Mouse (Mus musculus) lung, postnatal 0 days (tissue): ENCODE data around the gene 1700029F12Rik. TPM values are rescaled to one million over a fixed set of nuclear protein-coding genes. Genes with fewer than 3 reads are reported as not detected.

Experiments
- ATAC-seq: fragments of 200-750 bp; cut with Nextera tagmentation; 2 replicates; pipeline ENCODE4 v1.8.0; 2017; ENCODE audit warnings: moderate library complexity
- DNase-seq: peaks from one replicate; pipeline ENCODE4 v3.0.0-alpha.2; 2016; ENCODE audit warnings: low spot score
- H3K27ac ChIP-seq: fragments of 300-500 bp; sonication (generic); 2 replicates; pipeline ENCODE4 v1.5.1; 2014; ENCODE audit warnings: antibody characterized with exemption, mild to moderate bottlenecking, low read length, mixed read lengths
- H3K27me3 ChIP-seq: fragments of 300-500 bp; sonication (generic); replicated peaks from 2 replicates; pipeline ENCODE4 v1.6.1; 2014; ENCODE audit warnings: low read length, mixed read lengths; ENCODE audit not compliant: insufficient read depth
- H3K36me3 ChIP-seq: fragments of 300-500 bp; sonication (generic); 2 replicates; pipeline ENCODE4 v1.6.1; 2014; ENCODE audit warnings: low read length, mixed read lengths; ENCODE audit not compliant: insufficient read depth
- H3K4me1 ChIP-seq: fragments of 300-500 bp; sonication (generic); 2 replicates; pipeline ENCODE4 v1.6.1; 2014; ENCODE audit warnings: antibody characterized with exemption, low read depth, low read length, mixed read lengths; ENCODE audit not compliant: insufficient read depth
- H3K4me2 ChIP-seq: fragments of 300-500 bp; sonication (generic); replicated peaks from 2 replicates; pipeline ENCODE4 v1.6.1; 2014; ENCODE audit warnings: low read depth, mild to moderate bottlenecking, low read length, moderate library complexity, mixed read lengths
- H3K4me3 ChIP-seq: fragments of 300-500 bp; sonication (generic); 2 replicates; pipeline ENCODE4 v1.5.1; 2014; ENCODE audit warnings: low read depth, low read length
- H3K9ac ChIP-seq: fragments of 300-500 bp; sonication (generic); replicated peaks from 2 replicates; pipeline ENCODE4 v1.6.1; 2014; ENCODE audit warnings: low read depth, mild to moderate bottlenecking
- H3K9me3 ChIP-seq: fragments of 300-500 bp; sonication (generic); 2 replicates; pipeline ENCODE4 v1.6.1; 2016; ENCODE audit warnings: low read length, mixed read lengths
- CTCF ChIP-seq: IDR thresholded peaks from 2 replicates; pipeline ENCODE4 v1.5.1; 2016; ENCODE audit warnings: antibody characterized with exemption, mild to moderate bottlenecking
- EP300 ChIP-seq: IDR thresholded peaks from 2 replicates; pipeline ENCODE4 v1.6.1; 2016; ENCODE audit warnings: antibody characterized with exemption, mild to moderate bottlenecking, control low read depth
- WGBS: fragments of 180-500 bp; shearing (Covaris S2); extraction: QIAGEN DNeasy Blood & Tissue Kit; methylation state at CpG from one replicate; pipeline ENCODE4 v1.1.7; 2014; 5-methylcytosine and 5-hydroxymethylcytosine counted together
- polyA plus RNA-seq: library from polyadenylated mRNA; unstranded; fragments of >200 nt; fragmentation: Nextera tagmentation; extraction: Ambion mirVana; gene quantifications from 2 replicates; pipeline ENCODE4 v1.2.1, GENCODE M21; 2015

Gene 1700029F12Rik
- polyA plus RNA-seq, 1 experiment from 2014 or later: not detected

GRCm38 (mm10) chr13:96980561-96980960, 53.6 kb downstream of the 1700029F12Rik start:
- no peak for ATAC-seq
- H3K4me2 ChIP-seq: no peak overlapping the region
- TF ChIP-seq EP300: no peak
- no peak for TF ChIP-seq CTCF
- H3K9ac ChIP-seq: no peak overlapping the region
- no peak overlapping the region for H3K27ac ChIP-seq
- H3K27me3 ChIP-seq: no peaks in the 10 kb centered on the region
- H3K9me3 ChIP-seq: no peaks in the 10 kb centered on the region
- H3K4me1 ChIP-seq: no peaks in the 10 kb centered on the region
- H3K36me3 ChIP-seq: no peaks in the 10 kb centered on the region
- no peak overlapping the region for H3K4me3 ChIP-seq
- DNase-seq: no peak

GRCm38 (mm10) chr13:96976986-96977595, 57.1 kb downstream of the 1700029F12Rik start:
- TF ChIP-seq CTCF: no peak
- no peak for TF ChIP-seq EP300
- no peaks in the 10 kb centered on the region for H3K36me3 ChIP-seq
- 79% methylated on average over 6 of the region's 6 CpGs for WGBS

GRCm38 (mm10) chr13:96973318-96973717, 60.8 kb downstream of the 1700029F12Rik start:
- H3K9ac ChIP-seq: no peak overlapping the region
- ATAC-seq (no peak), DNase-seq (no peak)
- no peak overlapping the region for H3K4me2 ChIP-seq
- WGBS: 89% methylated on average over 4 of the region's 4 CpGs
- H3K27me3 ChIP-seq: no peaks in the 10 kb centered on the region
- no peaks in the 10 kb centered on the region for H3K9me3 ChIP-seq
- no peak overlapping the region for H3K27ac ChIP-seq
- no peaks in the 10 kb centered on the region for H3K36me3 ChIP-seq
- no peak overlapping the region for H3K4me3 ChIP-seq
- TF ChIP-seq CTCF: no peak
- TF ChIP-seq EP300: no peak
- no peaks in the 10 kb centered on the region for H3K4me1 ChIP-seq

More at GRCm38 (mm10) chr13:96976986-96977595, 57.1 kb downstream of the 1700029F12Rik start:
- ATAC-seq: no peak
- Histone ChIP-seq H3K9me3 (no peaks in the 10 kb centered on the region), H3K4me3 (no peak overlapping the region), H3K27ac (no peak overlapping the region), H3K27me3 (no peaks in the 10 kb centered on the region), H3K4me1 (no peaks in the 10 kb centered on the region), H3K4me2 (no peak overlapping the region), H3K9ac (no peak overlapping the region)
- DNase-seq: no peak

Other genes with a start within 250 kb of the 1700029F12Rik start
- 0.19 and 0.27 TPM in 2 replicates for gene Gcnt4, start 109.7 kb downstream of the 1700029F12Rik start, polyA plus RNA-seq
- 0.21 and 0.24 TPM in 2 replicates for gene Fam169a, start 32.9 kb upstream of the 1700029F12Rik start, polyA plus RNA-seq
- gene Gm6169, start 64.9 kb upstream of the 1700029F12Rik start, polyA plus RNA-seq: 6.0 and 6.3 TPM in 2 replicates
- gene Gfm2, start 103.6 kb upstream of the 1700029F12Rik start, polyA plus RNA-seq: 11.1 and 11.9 TPM in 2 replicates
- 43.9 and 47.3 TPM in 2 replicates for gene Nsa2, start 103.6 kb upstream of the 1700029F12Rik start, polyA plus RNA-seq
- 23.6 and 26.6 TPM in 2 replicates for gene Hexb, start 164.0 kb upstream of the 1700029F12Rik start, polyA plus RNA-seq
- gene Enc1, start 206.7 kb upstream of the 1700029F12Rik start, polyA plus RNA-seq: 2.6 and 4.0 TPM in 2 replicates